Mouse (Mus musculus) liver, adult 2 months (tissue): Measurements from ENCODE around the gene Zfp462.

Experiments used
- CTCF ChIP-seq: fragments of 200-500 bp; IDR thresholded peaks from 2 replicates; pipeline ENCODE4 v1.5.1; 2011; ENCODE audit warnings: low read depth, low read length, control low read depth
- POLR2A ChIP-seq: fragments of 200-500 bp; IDR thresholded peaks from 2 replicates; pipeline ENCODE4 v1.6.1; 2011; ENCODE audit warnings: low read length, control low read depth; ENCODE audit not compliant: insufficient read depth; ENCODE audit errors: extremely low read depth

DNA sequence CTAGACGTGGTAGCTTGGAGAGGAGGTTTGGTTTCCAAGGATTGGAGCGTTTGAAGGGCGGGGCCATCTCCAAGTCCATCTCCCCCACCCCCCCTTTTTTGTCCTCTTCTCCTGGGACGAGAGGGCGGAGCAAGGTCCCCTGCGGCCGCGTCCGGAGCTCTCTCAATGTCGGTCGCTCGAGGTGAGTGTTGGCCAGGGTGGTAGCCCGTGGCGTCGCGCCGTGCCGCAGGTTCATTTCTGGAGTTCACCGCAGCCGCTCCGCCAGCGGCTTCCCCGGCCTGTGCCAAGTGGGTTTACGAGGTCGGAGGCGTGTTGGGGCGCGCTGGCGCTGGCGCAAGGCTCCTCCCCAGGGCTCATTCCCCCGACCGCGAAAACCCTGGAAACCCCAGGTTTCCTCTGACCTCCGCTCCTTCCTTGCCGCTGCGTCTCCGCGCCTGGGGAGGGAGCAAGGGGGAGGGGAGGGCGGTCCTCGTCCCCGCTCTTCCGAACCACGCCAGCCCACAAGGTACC is at the start of gene Zfp462:
- no peak for TF ChIP-seq CTCF
- no peak for TF ChIP-seq POLR2A
